Mouse (Mus musculus) heart, postnatal 0 days (tissue): ENCODE data around the gene Tmcc1.

ENCODE experiments used
- CTCF ChIP-seq: IDR thresholded peaks from 2 replicates; pipeline ENCODE4 v1.5.1; 2016; ENCODE audit warnings: antibody characterized with exemption, control low read depth, low read depth
- EP300 ChIP-seq: IDR thresholded peaks from 2 replicates; pipeline ENCODE4 v1.6.1; 2016; ENCODE audit warnings: antibody characterized with exemption, low read depth

GRCm38 (mm10) chr6:116044039-116044438 lies 149.2 kb downstream of the Tmcc1 start:
- no peak for TF ChIP-seq CTCF
- TF ChIP-seq EP300: no peak
